Mouse (Mus musculus): ENCODE results near the gene Gm21518. TPM values are rescaled to one million over a fixed set of nuclear protein-coding genes. Genes with fewer than 3 reads are reported as not detected.
"Not testable (repeated sequence)": the region's sequence is repeated elsewhere in the genome, so short reads cannot be mapped to it uniquely, and the experiment has no call there.

Gm21518 gene
- total RNA-seq (2014; rRNA removed; ENCODE audit: low replicate concordance) (not detected in 2 replicates), polyA plus RNA-seq (2015; fragmentation: Nextera tagmentation; extraction: Ambion mirVana) (not detected in 2 replicates)

- H3K36me3 ChIP-seq (replicated peaks; ENCODE audit: control insufficient read depth, insufficient read depth, low read length); H3K9me3 ChIP-seq (replicated peaks; ENCODE audit: control insufficient read depth, low read length); ATAC-seq (ENCODE audit: insufficient read depth, low read depth); H3K27me3 ChIP-seq (ENCODE audit: control insufficient read depth, insufficient read depth, low read length); H3K4me2 ChIP-seq (ENCODE audit: low read depth, low read length); H3K4me1 ChIP-seq (ENCODE audit: control insufficient read depth, insufficient read depth); H3K4me3 ChIP-seq (ENCODE audit: low read depth, low read length); DNase-seq (ENCODE audit: low spot score); H3K27ac ChIP-seq (ENCODE audit: low read depth); H3K9ac ChIP-seq (replicated peaks; ENCODE audit: low read depth, low read length): not testable (repeated sequence)
- WGBS = no CpG with 5 or more reads among the region's 6 CpGs
Observed at GRCm38 (mm10) chrY:62190566-62190965, at the start of gene Gm21518. Gm21518 (plus strand) TSS chrY:62190866.
